Mouse (Mus musculus): ENCODE data around the gene Igfals.

GRCm38 (mm10) chr17:24867914-24868313 is 2.1 kb downstream of the Igfals start:
- no peak for TF ChIP-seq POLR2A (IDR thresholded peaks at IDR 0.05; ENCODE audit: low read depth, low read length)
- no peak for TF ChIP-seq CTCF (conservative IDR thresholded peaks at IDR 0.05; ENCODE audit: insufficient read depth, insufficient read length, low read depth, low read length)
